Mouse (Mus musculus) embryonic fibroblast, embryonic 13.5 days (primary cell): ENCODE results near the gene Rad54l2.

Experiments
- CTCF ChIP-seq: IDR thresholded peaks from 2 replicates; pipeline ENCODE4 v1.5.1; 2011; ENCODE audit warnings: mild to moderate bottlenecking, control low read depth, low read length, moderate library complexity, borderline replicate concordance; ENCODE audit not compliant: insufficient read depth
- POLR2A ChIP-seq: IDR thresholded peaks from 2 replicates; pipeline ENCODE4 v1.6.1; 2011; ENCODE audit warnings: low read depth, mild to moderate bottlenecking, control low read depth, low read length, moderate library complexity

- TF ChIP-seq POLR2A: no peak
- TF ChIP-seq CTCF: no peak
These were observed 3.8 kb downstream of the Rad54l2 start for GRCm38 (mm10) chr9:106785206-106785605.
